Mouse (Mus musculus): ENCODE results near the gene Ssbp3. TPM values are rescaled to one million over a fixed set of nuclear protein-coding genes. Genes with fewer than 3 reads are reported as not detected.

Gene Ssbp3
- polyA plus RNA-seq, 1 experiment from 2014 or later, result 147 TPM

DNA sequence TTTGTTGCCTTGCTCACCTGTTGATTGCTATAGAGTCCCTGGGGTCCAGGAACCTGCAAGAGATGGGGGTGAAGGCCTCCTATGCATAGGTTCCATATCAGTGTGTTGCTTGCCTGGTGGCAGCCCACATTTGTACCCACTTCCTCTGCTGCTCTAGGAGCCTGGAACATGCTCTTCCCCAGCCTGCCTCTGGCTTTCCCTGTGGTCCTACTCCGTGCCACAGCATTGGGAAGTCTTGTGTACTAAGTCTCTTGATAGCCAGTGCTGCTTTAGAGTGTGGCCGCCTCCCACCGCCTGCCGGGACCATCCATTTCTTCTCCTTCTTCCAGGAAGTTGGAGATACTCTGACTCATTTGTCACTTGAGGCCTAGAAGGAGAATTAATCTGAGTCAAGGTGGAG, 13.7 kb downstream of the Ssbp3 start:
- H3K4me1 ChIP-seq, result peaks cover 66% of the 10 kb centered on the region
- WGBS, result 91% methylated on average over 4 of the region's 4 CpGs
- no peaks in the 10 kb centered on the region for H3K27me3 ChIP-seq (replicated peaks; ENCODE audit: low read depth, poor library complexity, severe bottlenecking)
- H3K27ac ChIP-seq (replicated peaks), result no peak overlapping the region
- DNase-seq (ENCODE audit: low spot score), result no peak
- H3K4me3 ChIP-seq, result no peak overlapping the region
- no peaks in the 10 kb centered on the region for H3K9me3 ChIP-seq
- peaks cover 100% of the 10 kb centered on the region for H3K36me3 ChIP-seq (replicated peaks)

- H3K4me3 ChIP-seq, result no peak overlapping the region
- no peaks in the 10 kb centered on the region for H3K9me3 ChIP-seq
- DNase-seq (ENCODE audit: low spot score), result no peak
- no peak overlapping the region for H3K27ac ChIP-seq (replicated peaks)
- 90% methylated on average over 10 of the region's 10 CpGs for WGBS
- H3K4me1 ChIP-seq, result peaks cover 61% of the 10 kb centered on the region
- peaks cover 100% of the 10 kb centered on the region for H3K36me3 ChIP-seq (replicated peaks)
- no peaks in the 10 kb centered on the region for H3K27me3 ChIP-seq (replicated peaks; ENCODE audit: low read depth, poor library complexity, severe bottlenecking)
These were observed 14.4 kb downstream of the Ssbp3 start for GRCm38 (mm10) chr4:106924888-106925287.

DNA sequence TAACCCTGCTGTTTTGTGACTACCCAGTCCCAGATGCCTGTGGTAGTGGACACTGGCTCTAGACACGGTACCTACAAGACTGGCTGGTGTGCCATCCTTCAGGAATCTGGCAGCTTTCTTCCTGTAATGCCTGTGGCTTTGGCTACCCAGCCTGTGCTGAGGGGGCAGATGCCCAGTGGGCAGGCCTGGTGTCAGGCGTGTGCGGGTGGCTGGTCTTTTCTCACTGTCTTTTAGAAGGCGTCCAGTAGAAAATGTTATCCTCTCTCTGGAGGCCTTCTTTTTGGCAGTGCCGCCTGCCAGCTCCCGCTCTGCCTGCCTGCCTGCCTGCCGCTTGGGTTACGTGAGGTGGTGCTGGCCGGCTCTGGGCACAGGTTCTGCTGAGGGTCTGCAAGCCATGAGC, 15.9 kb downstream of the Ssbp3 start:
- DNase-seq (ENCODE audit: low spot score), result no peak
- Histone ChIP-seq H3K36me3 (replicated peaks) (peaks cover 100% of the 10 kb centered on the region), H3K9me3 (no peaks in the 10 kb centered on the region), H3K27ac (replicated peaks) (no peak overlapping the region), H3K4me3 (no peak overlapping the region), H3K27me3 (replicated peaks; ENCODE audit: low read depth, poor library complexity, severe bottlenecking) (no peaks in the 10 kb centered on the region), H3K4me1 (peaks cover 48% of the 10 kb centered on the region)
- WGBS, result 94% methylated on average over 9 of the region's 9 CpGs

- Histone ChIP-seq H3K27me3 (replicated peaks; ENCODE audit: low read depth, poor library complexity, severe bottlenecking) (no peaks in the 10 kb centered on the region), H3K27ac (replicated peaks) (no peak overlapping the region), H3K4me3 (no peak overlapping the region), H3K36me3 (replicated peaks) (peaks cover 100% of the 10 kb centered on the region), H3K9me3 (no peaks in the 10 kb centered on the region), H3K4me1 (peaks cover 47% of the 10 kb centered on the region)
- WGBS, result 91% methylated on average over 6 of the region's 6 CpGs
- no peak for DNase-seq (ENCODE audit: low spot score)
These were observed 16.5 kb downstream of the Ssbp3 start for GRCm38 (mm10) chr4:106927034-106927433.

DNA sequence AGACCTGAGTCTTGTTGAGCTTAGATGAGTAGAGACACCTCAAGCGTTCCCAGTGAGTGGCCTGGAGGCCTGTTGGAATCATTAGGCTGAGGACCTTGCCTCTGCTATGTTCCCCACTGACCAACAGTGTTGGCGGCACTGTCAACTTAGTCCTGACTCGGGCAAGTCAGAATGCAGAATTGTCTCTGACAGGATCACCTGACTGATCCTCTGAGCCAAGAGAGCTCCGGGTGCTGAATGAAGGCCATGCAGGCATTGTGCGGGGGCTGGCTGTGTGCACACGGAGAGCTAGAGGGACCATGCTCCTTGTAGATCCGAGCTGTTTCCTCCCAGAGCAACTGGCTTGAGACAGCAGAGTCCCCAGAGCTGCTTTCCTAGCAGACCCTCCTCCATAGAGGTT, 18.5 kb downstream of the Ssbp3 start:
- Histone ChIP-seq H3K9me3 (no peaks in the 10 kb centered on the region), H3K36me3 (replicated peaks) (peaks cover 100% of the 10 kb centered on the region), H3K4me3 (no peak overlapping the region), H3K27me3 (replicated peaks; ENCODE audit: low read depth, poor library complexity, severe bottlenecking) (no peaks in the 10 kb centered on the region), H3K27ac (replicated peaks) (no peak overlapping the region), H3K4me1 (peaks cover 45% of the 10 kb centered on the region)
- 83% methylated on average over 7 of the region's 7 CpGs for WGBS
- DNase-seq (ENCODE audit: low spot score), result no peak

DNA sequence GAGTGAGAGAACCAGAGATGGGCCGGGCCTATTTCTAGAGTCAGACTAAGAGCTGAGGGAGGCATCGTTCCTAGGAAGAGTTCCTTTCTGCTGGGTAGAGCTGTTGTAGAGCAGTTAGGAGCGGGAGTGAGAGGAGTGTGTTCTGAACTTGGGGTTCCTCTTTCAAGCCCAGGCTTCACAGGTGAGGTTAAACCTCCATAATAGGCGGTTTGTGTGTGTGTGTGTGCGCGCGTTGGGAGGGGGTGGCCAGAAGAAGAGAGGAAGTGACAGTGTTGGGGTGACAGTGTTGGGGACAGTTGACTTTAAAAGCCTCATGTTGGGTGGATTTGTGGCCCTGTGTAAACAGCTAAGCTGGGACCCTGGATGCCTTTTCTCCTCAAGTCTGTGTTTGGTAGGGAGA, 22.1 kb downstream of the Ssbp3 start:
- WGBS, result 91% methylated on average over 7 of the region's 7 CpGs
- no peak overlapping the region for H3K27ac ChIP-seq (replicated peaks)
- no peaks in the 10 kb centered on the region for H3K9me3 ChIP-seq
- peaks cover 65% of the 10 kb centered on the region for H3K4me1 ChIP-seq
- peaks cover 99% of the 10 kb centered on the region for H3K36me3 ChIP-seq (replicated peaks)
- no peak overlapping the region for H3K4me3 ChIP-seq
- H3K27me3 ChIP-seq (replicated peaks; ENCODE audit: low read depth, poor library complexity, severe bottlenecking), result no peaks in the 10 kb centered on the region
- DNase-seq (ENCODE audit: low spot score), result no peak

DNA sequence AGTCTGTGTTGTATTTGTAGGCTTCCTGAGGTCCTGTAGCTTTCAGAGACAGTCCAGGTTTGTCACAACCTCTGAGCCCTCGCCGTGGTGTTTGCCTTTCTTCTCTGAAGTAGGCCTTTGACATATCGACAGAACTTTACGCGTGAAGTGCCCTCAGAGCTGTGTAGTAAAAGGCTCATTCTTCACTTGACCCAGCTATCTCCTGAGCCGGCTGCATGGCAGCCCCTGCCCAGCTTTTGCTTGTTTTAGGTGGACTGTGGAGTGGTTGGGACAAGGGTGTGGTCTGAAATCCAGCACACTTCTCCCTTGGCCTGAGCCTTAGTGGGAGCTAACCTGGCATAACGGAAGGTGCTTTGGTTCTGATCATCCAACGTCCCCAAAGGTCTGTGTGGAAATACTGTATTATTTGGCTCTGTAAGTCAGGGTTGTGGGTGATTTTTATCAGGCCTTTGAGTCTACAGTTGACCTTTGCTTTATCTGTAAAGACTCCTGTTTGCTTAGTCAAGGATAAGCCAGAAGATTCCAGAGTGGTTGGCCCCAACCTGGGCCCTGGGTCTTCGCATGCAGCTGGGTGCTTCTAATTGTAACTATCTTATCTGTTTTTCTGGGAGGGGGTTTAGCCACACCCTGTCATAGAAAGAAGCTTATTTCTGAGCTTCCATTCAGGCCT, 23.4 kb downstream of the Ssbp3 start:
- WGBS, result 78% methylated on average over 9 of the region's 9 CpGs
- no peak for DNase-seq (ENCODE audit: low spot score)
- Histone ChIP-seq H3K27ac (replicated peaks) (no peak overlapping the region), H3K4me3 (no peak overlapping the region), H3K9me3 (no peaks in the 10 kb centered on the region), H3K36me3 (replicated peaks) (peaks cover 96% of the 10 kb centered on the region), H3K27me3 (replicated peaks; ENCODE audit: low read depth, poor library complexity, severe bottlenecking) (no peaks in the 10 kb centered on the region), H3K4me1 (peaks cover 76% of the 10 kb centered on the region)

GRCm38 (mm10) chr4:106934931-106935582, 24.6 kb downstream of the Ssbp3 start:
- no peak overlapping the region for H3K4me3 ChIP-seq
- peak overlapping the region; percentile 89 for H3K27ac ChIP-seq (replicated peaks)
- 57% methylated on average over 12 of the region's 12 CpGs for WGBS

GRCm38 (mm10) chr4:106935583-106935935, 25.1 kb downstream of the Ssbp3 start:
- Histone ChIP-seq H3K27me3 (replicated peaks; ENCODE audit: low read depth, poor library complexity, severe bottlenecking) (no peaks in the 10 kb centered on the region), H3K36me3 (replicated peaks) (peaks cover 94% of the 10 kb centered on the region), H3K9me3 (no peaks in the 10 kb centered on the region), H3K4me1 (peaks cover 88% of the 10 kb centered on the region), H3K4me3 (no peak overlapping the region), H3K27ac (replicated peaks) (peak overlapping the region; percentile 89)
- 20% methylated on average over 2 of the region's 2 CpGs for WGBS
- no peak for DNase-seq (ENCODE audit: low spot score)

More at GRCm38 (mm10) chr4:106934931-106935582, 24.6 kb downstream of the Ssbp3 start:
- Histone ChIP-seq H3K36me3 (replicated peaks) (peaks cover 96% of the 10 kb centered on the region), H3K4me1 (peaks cover 85% of the 10 kb centered on the region), H3K9me3 (no peaks in the 10 kb centered on the region), H3K27me3 (replicated peaks; ENCODE audit: low read depth, poor library complexity, severe bottlenecking) (no peaks in the 10 kb centered on the region)
- no peak for DNase-seq (ENCODE audit: low spot score)

DNA sequence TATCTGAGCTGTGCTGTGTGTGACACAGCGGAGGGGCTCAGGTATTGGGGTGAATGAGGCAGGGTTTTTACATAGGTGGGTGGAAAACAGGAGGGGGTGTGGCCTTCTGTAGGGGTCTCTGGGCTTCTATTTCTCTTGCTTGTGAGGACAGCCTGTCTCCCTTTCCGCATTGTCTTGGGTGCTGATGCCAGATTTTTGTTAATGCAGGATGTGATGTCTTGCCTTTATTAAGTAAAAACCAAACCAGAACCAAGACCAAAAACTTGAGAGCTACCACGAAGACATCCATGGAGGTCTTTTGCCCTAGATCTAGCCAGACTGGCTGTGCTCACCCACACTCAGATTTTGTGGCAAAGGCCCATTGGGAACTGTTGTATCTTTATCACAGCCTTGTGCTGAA, 25.5 kb downstream of the Ssbp3 start:
- 55% methylated on average over 3 of the region's 3 CpGs for WGBS
- Histone ChIP-seq H3K4me1 (peaks cover 93% of the 10 kb centered on the region), H3K27ac (replicated peaks) (peak overlapping the region; percentile 89), H3K4me3 (no peak overlapping the region), H3K27me3 (replicated peaks; ENCODE audit: low read depth, poor library complexity, severe bottlenecking) (no peaks in the 10 kb centered on the region), H3K36me3 (replicated peaks) (peaks cover 94% of the 10 kb centered on the region), H3K9me3 (no peaks in the 10 kb centered on the region)
- DNase-seq (ENCODE audit: low spot score), result no peak

DNA sequence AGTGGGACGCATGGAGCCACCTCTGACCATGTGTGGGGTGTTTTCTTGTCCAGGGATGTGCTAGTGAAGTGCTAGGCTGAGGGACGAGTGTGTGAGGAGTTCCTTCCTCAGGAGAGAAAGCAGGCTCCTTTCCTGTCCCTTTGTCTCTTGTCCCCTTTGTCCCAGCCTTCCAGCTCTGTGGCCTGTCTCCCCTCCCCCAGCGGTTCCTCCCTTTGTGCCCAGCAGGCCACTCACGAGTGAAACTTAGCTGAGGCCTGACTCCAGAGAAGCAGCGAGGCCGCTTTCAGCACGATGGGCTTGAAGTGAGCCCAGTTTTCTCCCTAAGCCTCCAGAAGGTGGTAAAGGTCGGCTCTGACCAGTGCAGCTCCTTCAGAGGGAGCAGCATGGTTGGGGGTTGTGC, 26.2 kb downstream of the Ssbp3 start:
- Histone ChIP-seq H3K27me3 (replicated peaks; ENCODE audit: low read depth, poor library complexity, severe bottlenecking) (no peaks in the 10 kb centered on the region), H3K27ac (replicated peaks) (peak overlapping the region; percentile 89), H3K36me3 (replicated peaks) (peaks cover 94% of the 10 kb centered on the region), H3K4me1 (peaks cover 94% of the 10 kb centered on the region), H3K9me3 (no peaks in the 10 kb centered on the region), H3K4me3 (peak overlapping the region; percentile 17; the same call in 1 of the 2 replicates)
- peak; percentile 61 for DNase-seq (ENCODE audit: low spot score)
- 12% methylated on average over 8 of the region's 8 CpGs for WGBS

DNA sequence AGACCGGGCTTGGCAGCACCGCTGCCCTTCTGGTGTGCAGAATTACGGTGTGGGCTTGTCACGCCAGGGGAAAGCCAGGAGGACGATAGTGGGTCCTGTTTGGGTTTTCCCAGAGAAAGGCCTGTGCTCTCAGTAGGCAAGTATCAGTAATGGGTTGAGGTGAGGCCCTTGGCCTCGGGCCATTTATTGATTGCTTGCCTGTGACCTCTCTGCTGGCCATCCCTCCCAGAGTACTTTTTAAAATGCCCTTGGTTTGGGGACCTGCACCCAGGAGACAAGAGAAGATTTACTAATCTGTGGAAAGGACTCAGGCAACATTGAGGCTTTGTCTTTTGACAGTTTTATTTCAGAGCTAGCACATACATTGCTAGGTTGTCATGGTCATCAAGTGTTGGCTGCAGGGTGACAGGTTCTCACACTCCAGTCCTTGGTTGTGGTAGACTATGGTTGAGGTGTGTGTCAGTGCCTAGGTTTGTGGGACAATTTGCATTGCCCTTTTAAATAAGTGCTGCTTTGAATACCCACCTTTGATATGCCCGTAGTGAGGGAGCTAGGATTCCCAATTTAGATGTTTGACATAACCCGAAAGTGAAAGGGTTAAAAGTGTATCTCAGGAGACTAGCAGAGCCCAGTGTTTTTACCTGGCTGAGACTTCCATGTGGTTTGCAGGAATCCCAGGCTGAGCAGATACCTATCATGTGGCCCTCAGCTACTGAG, 28.2 kb downstream of the Ssbp3 start:
- Histone ChIP-seq H3K4me1 (peaks cover 97% of the 10 kb centered on the region), H3K27me3 (replicated peaks; ENCODE audit: low read depth, poor library complexity, severe bottlenecking) (no peaks in the 10 kb centered on the region), H3K36me3 (replicated peaks) (peaks cover 94% of the 10 kb centered on the region), H3K4me3 (no peak overlapping the region), H3K27ac (replicated peaks) (peak overlapping the region; percentile 63), H3K9me3 (no peaks in the 10 kb centered on the region)
- DNase-seq (ENCODE audit: low spot score), result no peak
- WGBS, result 59% methylated on average over 8 of the region's 8 CpGs
